Mouse (Mus musculus) intestine, embryonic 14.5 days (tissue): ENCODE results near the gene Spata7. TPM values are rescaled to one million over a fixed set of nuclear protein-coding genes. Genes with fewer than 3 reads are reported as not detected.
A peak's percentile ranks its signal among the peaks of the same experiment; 100 is the strongest.

ENCODE experiments used
- ATAC-seq: fragments of 200-750 bp; cut with Nextera tagmentation; replicated peaks from 2 replicates; pipeline ENCODE4 v1.8.0; 2017; ENCODE audit warnings: low read depth, moderate number of reproducible peaks, moderate TSS enrichment, moderate library complexity; ENCODE audit not compliant: low FRiP score, low TSS enrichment
- DNase-seq: peaks from one replicate; pipeline ENCODE4 v3.0.0-alpha.2; 2018; ENCODE audit warnings: low spot score
- H3K27ac ChIP-seq: fragments of 300-500 bp; sonication (generic); 2 replicates; pipeline ENCODE4 v1.5.1; 2014; ENCODE audit warnings: low read depth, mild to moderate bottlenecking, control low read depth
- H3K27me3 ChIP-seq: fragments of 300-500 bp; sonication (generic); replicated peaks from 2 replicates; pipeline ENCODE4 v1.6.1; 2014; ENCODE audit warnings: low read length, control low read depth; ENCODE audit not compliant: control insufficient read depth, insufficient read depth
- H3K36me3 ChIP-seq: fragments of 300-500 bp; sonication (generic); 2 replicates; pipeline ENCODE4 v1.6.1; 2014; ENCODE audit warnings: low read length, control low read depth; ENCODE audit not compliant: control insufficient read depth, insufficient read depth
- H3K4me1 ChIP-seq: fragments of 300-500 bp; sonication (generic); replicated peaks from 2 replicates; pipeline ENCODE4 v1.6.1; 2014; ENCODE audit warnings: low read length, control low read depth, mixed read lengths; ENCODE audit not compliant: control insufficient read depth, insufficient read depth
- H3K4me2 ChIP-seq: fragments of 300-500 bp; sonication (generic); 2 replicates; pipeline ENCODE4 v1.6.1; 2014; ENCODE audit warnings: low read length
- H3K4me3 ChIP-seq: fragments of 300-500 bp; sonication (generic); 2 replicates; pipeline ENCODE4 v1.5.1; 2014; ENCODE audit warnings: low read depth, low read length, control low read depth, mixed read lengths
- H3K9ac ChIP-seq: fragments of 300-500 bp; sonication (generic); 2 replicates; pipeline ENCODE4 v1.6.1; 2014; ENCODE audit warnings: mild to moderate bottlenecking, low read length
- H3K9me3 ChIP-seq: fragments of 300-500 bp; sonication (generic); 2 replicates; pipeline ENCODE4 v1.6.1; 2016; ENCODE audit warnings: low read length, control low read depth; ENCODE audit not compliant: control insufficient read depth
- WGBS: fragments of 180-500 bp; shearing (Covaris S2); extraction: QIAGEN DNeasy Blood & Tissue Kit; methylation state at CpG from one replicate; pipeline ENCODE4 v1.1.7; 2014; 5-methylcytosine and 5-hydroxymethylcytosine counted together
- polyA plus RNA-seq: library from polyadenylated mRNA; unstranded; fragments of >200 nt; fragmentation: Nextera tagmentation; extraction: Ambion mirVana; gene quantifications from 2 replicates; pipeline ENCODE4 v1.2.1, GENCODE M21; 2014

Spata7 gene
- polyA plus RNA-seq = 12.9 and 16.0 TPM in 2 replicates

DNA sequence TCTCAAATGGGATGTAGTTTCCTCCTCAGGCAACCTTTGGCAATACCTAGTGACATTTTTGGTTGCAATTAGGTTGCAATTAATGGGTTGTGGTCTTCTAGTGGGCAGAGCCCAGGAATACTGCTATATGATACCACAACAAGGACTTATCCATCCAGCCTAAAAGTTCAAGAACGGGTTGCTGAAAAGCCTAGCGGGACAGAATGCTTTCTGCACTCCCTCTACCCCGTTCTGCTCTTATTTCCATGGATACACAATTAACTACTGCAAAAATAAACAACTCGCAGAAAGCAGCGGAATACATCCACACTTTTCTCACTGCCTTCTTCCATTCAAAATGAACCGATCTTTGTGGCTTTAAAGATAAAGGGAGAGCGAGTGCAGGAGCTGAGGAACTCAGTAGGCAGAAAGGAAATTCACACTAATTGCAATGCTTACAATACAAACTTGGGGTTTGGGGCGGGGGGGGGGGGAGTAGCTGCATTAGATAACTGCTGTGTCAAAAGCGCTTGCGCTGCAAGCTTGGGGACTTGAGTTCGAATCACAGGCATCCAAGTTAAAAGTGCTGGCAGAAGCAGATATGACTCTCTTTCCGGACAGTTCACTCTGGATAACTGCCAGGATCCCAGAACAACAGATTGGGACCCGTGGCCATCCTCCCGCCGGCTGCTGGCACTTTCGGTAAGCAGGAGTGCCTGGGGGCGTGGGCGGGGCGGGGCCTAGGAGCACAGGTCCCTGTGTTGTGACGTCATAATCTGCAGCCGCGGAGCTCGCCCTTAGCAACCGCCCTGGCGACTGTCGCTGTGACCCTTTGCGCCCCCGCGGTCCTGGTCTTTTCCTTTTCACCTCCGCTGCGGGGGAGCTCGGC lies at the start of gene Spata7:
TSS of gene Spata7 (plus strand) at position 766 of the 868 bp plus-strand sequence.
- peak; percentile 95 for ATAC-seq
- H3K9ac ChIP-seq = peak within 1 kb of the TSS; percentile 68
- peaks cover 4% of the 10 kb centered on the region; the same call in 1 of the 2 replicates for H3K4me1 ChIP-seq
- DNase-seq = peak; percentile 92
- whole genome bisulfite sequencing = 3% methylated on average over 32 of the region's 32 CpGs
- 0 out of 2 replicates have a peak, but pooled peaks cover 4% of the 10 kb centered on the region for H3K36me3 ChIP-seq
- H3K4me3 ChIP-seq = peak within 1 kb of the TSS; percentile 91
- H3K9me3 ChIP-seq = no peaks in the 10 kb centered on the region
- H3K27ac ChIP-seq = no peak within 1 kb of the TSS
- H3K4me2 ChIP-seq = peak within 1 kb of the TSS; percentile 67
- no peaks in the 10 kb centered on the region for H3K27me3 ChIP-seq

DNA sequence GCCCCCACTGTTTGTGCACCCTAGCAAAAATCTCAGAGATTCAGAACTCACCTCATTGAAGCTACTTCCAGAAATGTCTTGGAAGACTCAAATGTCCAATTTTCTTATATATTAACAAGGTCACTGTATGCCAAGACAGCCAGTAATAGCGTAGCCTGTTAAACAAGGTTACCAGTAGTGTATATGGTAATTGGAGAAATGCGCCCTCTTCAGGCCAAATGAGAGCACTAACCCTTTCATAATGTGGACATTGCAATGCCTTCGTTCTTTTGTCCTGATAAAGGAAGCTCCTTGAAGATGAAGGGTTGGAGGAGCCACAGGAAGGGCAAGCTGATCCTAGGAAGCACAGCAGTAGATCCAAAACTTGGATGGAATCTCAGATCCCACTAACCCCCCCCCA lies 42.7 kb upstream of the Spata7 start:
- Histone ChIP-seq H3K9ac (no peak overlapping the region), H3K4me3 (no peak overlapping the region), H3K27ac (no peak overlapping the region), H3K27me3 (no peaks in the 10 kb centered on the region), H3K9me3 (no peaks in the 10 kb centered on the region), H3K36me3 (no peaks in the 10 kb centered on the region), H3K4me2 (no peak overlapping the region), H3K4me1 (no peaks in the 10 kb centered on the region)
- ATAC-seq = no peak
- 42% methylated on average over 3 of the region's 3 CpGs for WGBS
- no peak for DNase-seq

DNA sequence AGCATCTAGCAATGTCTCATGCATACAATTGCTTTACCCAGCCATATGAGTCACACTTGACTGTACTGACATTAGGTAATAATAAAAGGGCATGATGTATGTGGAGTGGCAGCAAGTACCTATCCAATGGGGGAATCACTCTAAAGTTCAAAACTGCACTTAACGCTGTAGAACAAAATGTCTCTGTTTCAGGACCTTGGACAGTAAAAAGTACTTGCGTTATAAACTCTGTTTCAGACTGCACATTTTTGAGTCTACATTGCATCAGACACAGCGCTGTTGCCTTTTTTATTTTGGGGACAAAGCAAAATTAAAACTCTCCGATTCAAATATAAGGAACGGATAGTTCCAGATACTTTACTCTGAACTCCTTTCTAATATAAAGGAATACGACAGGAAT lies 39.4 kb upstream of the Spata7 start:
- Histone ChIP-seq H3K4me1 (no peaks in the 10 kb centered on the region), H3K4me2 (no peak overlapping the region), H3K9ac (no peak overlapping the region), H3K9me3 (no peaks in the 10 kb centered on the region), H3K36me3 (no peaks in the 10 kb centered on the region), H3K4me3 (no peak overlapping the region), H3K27me3 (no peaks in the 10 kb centered on the region), H3K27ac (no peak overlapping the region)
- ATAC-seq (no peak), DNase-seq (no peak)
- 61% methylated on average over 6 of the region's 6 CpGs for WGBS

DNA sequence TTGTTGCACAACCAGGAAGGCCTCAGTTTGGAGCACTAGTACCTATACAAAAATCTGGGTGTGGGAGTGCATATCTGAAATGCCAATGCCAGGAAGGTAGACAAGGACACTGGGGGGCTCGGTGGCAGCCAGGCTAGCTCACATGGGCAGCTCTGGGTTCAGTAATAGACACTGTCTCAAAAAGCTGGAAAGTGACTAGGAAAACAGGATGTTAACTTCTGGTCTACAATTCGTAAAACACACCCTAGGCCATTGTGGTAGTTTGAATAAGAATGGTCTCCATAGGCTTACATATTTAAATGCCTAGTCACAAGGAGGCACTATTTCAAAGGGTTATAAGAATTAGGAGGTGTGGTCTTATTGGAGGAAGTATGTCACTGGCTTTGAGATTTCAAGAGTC lies 36.9 kb upstream of the Spata7 start:
- H3K4me2 ChIP-seq = no peak overlapping the region
- no peaks in the 10 kb centered on the region for H3K9me3 ChIP-seq
- no peaks in the 10 kb centered on the region for H3K4me1 ChIP-seq
- H3K27me3 ChIP-seq = no peaks in the 10 kb centered on the region
- H3K4me3 ChIP-seq = no peak overlapping the region
- no peaks in the 10 kb centered on the region for H3K36me3 ChIP-seq
- H3K9ac ChIP-seq = no peak overlapping the region
- no peak for ATAC-seq
- WGBS = 83% methylated on average over 2 of the region's 2 CpGs
- no peak for DNase-seq
- H3K27ac ChIP-seq = no peak overlapping the region

DNA sequence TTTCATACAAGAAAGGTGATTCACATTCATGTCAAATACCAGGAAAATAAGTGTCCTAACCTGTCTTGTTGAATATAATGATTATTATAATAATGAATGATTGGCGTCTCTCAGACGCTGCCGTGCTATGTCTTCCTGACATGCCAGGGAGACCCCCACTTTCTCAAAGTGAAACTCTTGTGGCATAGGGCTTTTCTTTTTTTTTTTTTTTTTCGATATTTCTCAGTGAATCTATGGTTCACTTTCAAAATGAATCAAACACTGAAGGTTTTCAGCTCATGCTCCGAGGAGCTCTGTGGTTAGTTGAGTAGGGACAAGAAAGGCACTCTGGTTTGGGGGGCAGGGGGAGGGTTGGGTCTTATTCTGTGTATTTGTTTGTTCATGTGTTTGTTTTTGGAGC lies 27.1 kb upstream of the Spata7 start:
- no peaks in the 10 kb centered on the region for H3K36me3 ChIP-seq
- H3K27ac ChIP-seq = no peak overlapping the region
- H3K4me3 ChIP-seq = no peak overlapping the region
- ATAC-seq = no peak
- DNase-seq = no peak
- H3K27me3 ChIP-seq = no peaks in the 10 kb centered on the region
- no peak overlapping the region for H3K4me2 ChIP-seq
- H3K9me3 ChIP-seq = peaks cover 8% of the 10 kb centered on the region
- H3K9ac ChIP-seq = no peak overlapping the region
- 83% methylated on average over 5 of the region's 5 CpGs for WGBS
- no peaks in the 10 kb centered on the region for H3K4me1 ChIP-seq

DNA sequence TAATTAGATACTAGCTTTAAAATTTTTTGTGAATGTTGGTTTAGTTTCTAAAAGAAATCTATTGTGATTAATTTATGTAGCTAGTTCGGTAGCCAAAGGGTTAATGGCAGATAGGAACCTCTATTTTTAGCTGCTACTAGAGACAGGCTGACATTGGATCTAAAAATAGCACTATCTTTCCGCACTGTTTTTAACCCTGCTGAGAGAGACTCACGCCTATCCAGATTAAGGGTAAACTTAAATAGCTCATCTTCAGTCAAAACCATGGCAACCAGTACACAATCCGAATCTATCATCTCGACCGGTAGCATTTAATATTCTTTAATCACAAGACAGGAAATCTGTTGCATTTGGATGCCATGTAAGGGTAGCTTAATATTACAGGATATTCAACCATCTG lies 25.8 kb upstream of the Spata7 start:
- no peak for DNase-seq
- H3K27ac ChIP-seq = no peak overlapping the region
- ATAC-seq = no peak
- no peaks in the 10 kb centered on the region for H3K36me3 ChIP-seq
- H3K9me3 ChIP-seq = peaks cover 8% of the 10 kb centered on the region
- H3K9ac ChIP-seq = no peak overlapping the region
- no peaks in the 10 kb centered on the region for H3K27me3 ChIP-seq
- WGBS = 17% methylated on average over 6 of the region's 6 CpGs
- H3K4me2 ChIP-seq = no peak overlapping the region
- H3K4me1 ChIP-seq = no peaks in the 10 kb centered on the region
- H3K4me3 ChIP-seq = no peak overlapping the region

DNA sequence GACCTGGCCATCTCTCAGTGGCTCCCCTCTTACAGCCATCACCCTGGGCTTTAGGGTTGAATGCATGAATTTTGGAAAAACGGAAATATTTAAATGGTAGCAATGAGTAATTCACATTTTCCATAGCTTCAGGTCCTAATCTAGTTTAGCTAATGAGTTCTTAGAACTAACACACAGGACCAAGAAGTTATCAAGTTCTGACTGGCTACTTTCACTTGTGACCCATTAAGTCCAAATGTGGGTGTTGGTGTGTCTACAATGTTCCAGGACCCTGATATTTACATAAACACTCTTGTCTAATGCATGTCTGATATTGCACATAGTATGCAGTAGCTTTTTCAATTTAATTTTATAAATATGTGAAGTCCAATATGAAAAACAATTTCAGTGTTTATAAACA lies 22.7 kb upstream of the Spata7 start:
- Histone ChIP-seq H3K27me3 (no peaks in the 10 kb centered on the region), H3K4me1 (no peaks in the 10 kb centered on the region), H3K27ac (no peak overlapping the region), H3K36me3 (no peaks in the 10 kb centered on the region), H3K4me3 (no peak overlapping the region), H3K9ac (no peak overlapping the region), H3K9me3 (no peaks in the 10 kb centered on the region), H3K4me2 (no peak overlapping the region)
- WGBS = 84% methylated on average over 1 of the region's 1 CpGs
- DNase-seq (no peak), ATAC-seq (no peak)

DNA sequence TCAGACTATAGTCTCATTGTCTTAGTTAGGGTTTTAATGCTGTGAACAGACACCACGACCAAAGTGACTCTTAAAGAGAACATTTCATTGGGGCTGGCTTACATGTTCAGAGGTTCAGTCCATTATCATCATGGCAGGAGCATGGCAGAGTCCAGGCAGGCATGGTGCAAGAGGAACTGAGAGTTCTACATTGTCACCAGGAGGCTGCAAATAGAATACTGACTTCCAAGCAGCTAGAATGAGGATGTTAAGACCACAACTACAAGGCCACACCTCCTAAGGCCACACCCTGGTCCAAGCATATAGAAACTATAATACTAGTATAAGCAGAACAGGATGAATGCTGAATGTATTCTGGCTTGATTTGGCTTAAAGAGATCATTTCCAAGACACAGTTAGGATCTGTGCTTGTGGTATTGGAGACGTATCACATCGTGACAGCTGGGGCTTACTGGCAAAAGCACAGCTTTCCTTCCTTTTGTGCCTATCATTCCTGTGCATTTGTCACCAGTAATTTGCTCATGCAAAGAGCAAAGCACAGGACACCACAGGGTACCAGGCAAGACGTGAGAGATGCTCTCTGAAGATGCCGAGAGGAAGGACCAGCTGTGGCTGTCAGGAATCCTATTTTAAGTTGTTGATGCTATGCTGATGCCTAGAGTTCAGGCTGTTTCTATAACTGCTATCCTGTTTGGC lies 21.2 kb upstream of the Spata7 start:
- no peaks in the 10 kb centered on the region for H3K36me3 ChIP-seq
- no peaks in the 10 kb centered on the region for H3K9me3 ChIP-seq
- no peaks in the 10 kb centered on the region for H3K27me3 ChIP-seq
- H3K9ac ChIP-seq = no peak overlapping the region
- ATAC-seq = no peak
- 75% methylated on average over 5 of the region's 5 CpGs for WGBS
- H3K4me1 ChIP-seq = no peaks in the 10 kb centered on the region
- no peak overlapping the region for H3K27ac ChIP-seq
- no peak overlapping the region for H3K4me2 ChIP-seq
- no peak overlapping the region for H3K4me3 ChIP-seq
- no peak for DNase-seq
